ENCODE assay signal across 12 mouse cellular contexts in genomic region chr12:104844989-104845388, GRCm38 (mm10). TPM values are rescaled to one million over a fixed set of nuclear protein-coding genes. Genes with fewer than 3 reads are reported as not detected.
A peak's percentile ranks its signal among the peaks of the same experiment; 100 is the strongest.
DNase-seq lines count a peak whose midpoint lies in the region; ATAC-seq and TF ChIP-seq lines count a peak whose summit lies in the region.
"Had no signal": no experiment of that assay in that cellular context is flagged by ENCODE, and none has a peak within 500 bp of the region (broad histone marks: within the 10 kb centered on the region; RNA-seq: fewer than 3 reads in every experiment).

No protein-coding gene starts in this region.

- H3ac ChIP-seq in myocyte (ENCODE audit: control insufficient read depth, insufficient read length) = no peak overlapping the region

- no peaks in the 10 kb centered on the region for H3K36me3 ChIP-seq in forebrain, embryonic 10.5 days (replicated peaks)
- no peaks in the 10 kb centered on the region for H3K36me3 ChIP-seq in forebrain, embryonic 16.5 days (ENCODE audit: control insufficient read depth, insufficient read depth)
- H3K36me3 ChIP-seq in kidney, embryonic 16.5 days (ENCODE audit: insufficient read depth, low read length) = no peaks in the 10 kb centered on the region
- H3K36me3 ChIP-seq in embryonic facial prominence, embryonic 13.5 days = no peaks in the 10 kb centered on the region
- no peaks in the 10 kb centered on the region for H3K36me3 ChIP-seq in myocyte (ENCODE audit: control insufficient read depth, insufficient read depth)
- H3K36me3 ChIP-seq: G1E had no signal

- TF ChIP-seq POLR2A in myocyte (IDR thresholded peaks at IDR 0.05; ENCODE audit: insufficient read length, low read depth) = no peak

- H3K27ac ChIP-seq in forebrain, embryonic 10.5 days = peak overlapping the region; percentile 54; the same call in 1 of the 2 replicates
- H3K27ac ChIP-seq in forebrain, embryonic 16.5 days (ENCODE audit: low read length) = no peak overlapping the region
- no peak overlapping the region for H3K27ac ChIP-seq in kidney, embryonic 16.5 days (ENCODE audit: low read length)
- no peak overlapping the region for H3K27ac ChIP-seq in embryonic facial prominence, embryonic 13.5 days
- H3K27ac ChIP-seq: liver, embryonic 14.5 days had no signal

- H3K4me3 ChIP-seq in forebrain, embryonic 10.5 days = no peak overlapping the region
- H3K4me3 ChIP-seq in forebrain, embryonic 16.5 days (replicated peaks; ENCODE audit: low read length) = no peak overlapping the region
- H3K4me3 ChIP-seq in kidney, embryonic 16.5 days (ENCODE audit: low read length) = no peak overlapping the region
- no peak overlapping the region for H3K4me3 ChIP-seq in embryonic facial prominence, embryonic 13.5 days
- H3K4me3 ChIP-seq in myocyte = no peak overlapping the region

- H3K4me2 ChIP-seq in forebrain, embryonic 16.5 days (ENCODE audit: low read length) = no peak overlapping the region
- H3K4me2 ChIP-seq in kidney, embryonic 16.5 days (replicated peaks; ENCODE audit: low read depth, low read length) = no peak overlapping the region
- peak overlapping the region; percentile 56 for H3K4me2 ChIP-seq in embryonic facial prominence, embryonic 13.5 days
- H3K4me2 ChIP-seq in myocyte (ENCODE audit: low read depth) = peak overlapping the region; percentile 58

- no peak for ATAC-seq in forebrain, embryonic 16.5 days
- ATAC-seq in kidney, embryonic 16.5 days (ENCODE audit: low FRiP score, low TSS enrichment) = 0 out of 2 replicates have a peak, but pooled peaks have one; percentile 8
- no peak for ATAC-seq in embryonic facial prominence, embryonic 13.5 days (ENCODE audit: insufficient number of reproducible peaks, insufficient read depth, low FRiP score, low TSS enrichment, low read depth)

- peaks cover 46% of the 10 kb centered on the region for H3K4me1 ChIP-seq in forebrain, embryonic 10.5 days
- H3K4me1 ChIP-seq in forebrain, embryonic 16.5 days (replicated peaks; ENCODE audit: control insufficient read depth, insufficient read depth, low read length) = no peaks in the 10 kb centered on the region
- H3K4me1 ChIP-seq in kidney, embryonic 16.5 days (ENCODE audit: insufficient read depth, low read length) = peaks cover 24% of the 10 kb centered on the region; the same call in 1 of the 2 replicates
- H3K4me1 ChIP-seq in embryonic facial prominence, embryonic 13.5 days = peaks cover 20% of the 10 kb centered on the region

- H3K79me2 ChIP-seq in myocyte (ENCODE audit: control insufficient read depth, insufficient read depth) = no peaks in the 10 kb centered on the region

- 63% methylated on average over 4 of the region's 4 CpGs for WGBS in forebrain, embryonic 10.5 days
- 49% methylated on average over 4 of the region's 4 CpGs for WGBS in forebrain, embryonic 16.5 days
- 64% methylated on average over 4 of the region's 4 CpGs for WGBS in kidney, embryonic 16.5 days
- 58% methylated on average over 4 of the region's 4 CpGs for WGBS in embryonic facial prominence, embryonic 13.5 days

- H3K9ac ChIP-seq in forebrain, embryonic 16.5 days (replicated peaks; ENCODE audit: low read depth, low read length) = no peak overlapping the region
- no peak overlapping the region for H3K9ac ChIP-seq in kidney, embryonic 16.5 days (replicated peaks; ENCODE audit: low read length)
- H3K9ac ChIP-seq in embryonic facial prominence, embryonic 13.5 days = no peak overlapping the region
- H3K9ac ChIP-seq: liver, embryonic 14.5 days had no signal

- peaks cover 10% of the 10 kb centered on the region for H3K27me3 ChIP-seq in forebrain, embryonic 10.5 days (ENCODE audit: poor library complexity, severe bottlenecking)
- H3K27me3 ChIP-seq in forebrain, embryonic 16.5 days (replicated peaks; ENCODE audit: control insufficient read depth, insufficient read depth, low read length) = no peaks in the 10 kb centered on the region
- no peaks in the 10 kb centered on the region for H3K27me3 ChIP-seq in kidney, embryonic 16.5 days (ENCODE audit: insufficient read depth, low read length)
- H3K27me3 ChIP-seq in embryonic facial prominence, embryonic 13.5 days = no peaks in the 10 kb centered on the region
- H3K27me3 ChIP-seq in myocyte (ENCODE audit: control insufficient read depth, insufficient read depth, insufficient read length) = peaks cover 20% of the 10 kb centered on the region

- no peak for DNase-seq in forebrain, embryonic 10.5 days (ENCODE audit: extremely low spot score, low spot score)
- DNase-seq in kidney, postnatal 10 days = no peak
- no peak for DNase-seq in embryo, embryonic 10 days (ENCODE audit: low spot score)
- no peak for DNase-seq in cerebellum, postnatal 25 days
- DNase-seq: cerebellum, postnatal 36 days; right cerebral cortex, postnatal 14 days had no signal

- H3K9me3 ChIP-seq in forebrain, embryonic 10.5 days = no peaks in the 10 kb centered on the region
- H3K9me3 ChIP-seq in forebrain, embryonic 16.5 days (ENCODE audit: control insufficient read depth, low read length) = no peaks in the 10 kb centered on the region
- H3K9me3 ChIP-seq in kidney, embryonic 16.5 days (ENCODE audit: low read length) = no peaks in the 10 kb centered on the region
- H3K9me3 ChIP-seq in embryonic facial prominence, embryonic 13.5 days = no peaks in the 10 kb centered on the region

TF ChIP-seq in myocyte, 11 proteins besides CTCF, POLR2A, EP300 and RAD21:
- TF ChIP-seq E2F4 (IDR thresholded peaks at IDR 0.05; ENCODE audit: insufficient read depth) (no peak), MYOD1 (IDR thresholded peaks at IDR 0.05; ENCODE audit: control insufficient read depth in 1 of 3, insufficient read length in 2 of 3, low read depth in 2 of 3) (peak in 1 of 3 experiments; percentile 26), REST (IDR thresholded peaks at IDR 0.05; ENCODE audit: insufficient read depth, insufficient read length) (no peak)

RNA-seq across cellular contexts. Expression of gene Clmn, which starts 19.9 kb away (rescaled TPM):
- 1.6 and 2.1 TPM in 2 replicates for polyA plus RNA-seq in forebrain, embryonic 10.5 days (2016; fragmentation: Nextera tagmentation; extraction: Ambion mirVana)
- polyA plus RNA-seq in forebrain, embryonic 16.5 days (2015; fragmentation: Nextera tagmentation; extraction: Ambion mirVana) = 0.71 and 0.84 TPM in 2 replicates
- polyA plus RNA-seq in kidney, embryonic 16.5 days (2015; fragmentation: Nextera tagmentation; extraction: Ambion mirVana) = 5.0 and 5.1 TPM in 2 replicates
- 4.3 TPM in 2 replicates for polyA plus RNA-seq in embryonic facial prominence, embryonic 13.5 days (2015; fragmentation: Nextera tagmentation; extraction: Ambion mirVana)
- polyA plus RNA-seq in myocyte (2012; fragmentation: generic; extraction: Trizol) = 0.07 TPM
- polyA plus RNA-seq: G1E had no signal

Comparison
In these comparisons a context has a peak if more than half of its experiments do, and no peak if none do; other contexts are left out.
1. H3K4me2 ChIP-seq: peak in embryonic facial prominence, embryonic 13.5 days (single experiment) and myocyte (single experiment); none in forebrain, embryonic 16.5 days (single experiment) and kidney, embryonic 16.5 days (single experiment).